Mouse (Mus musculus) gastrocnemius, postnatal 25 days (tissue): ENCODE results near the gene Sv2c. TPM values are rescaled to one million over a fixed set of nuclear protein-coding genes. Genes with fewer than 3 reads are reported as not detected.
"Not testable (repeated sequence)": the region's sequence is repeated elsewhere in the genome, so short reads cannot be mapped to it uniquely, and the experiment has no call there.

Source experiments
- DNase-seq: peaks from one replicate; pipeline ENCODE4 v3.0.0; 2022
- long read RNA-seq, 2 experiments: library from polyadenylated mRNA; stranded (forward); transcript quantifications; one replicate each; pipeline ENCODE4 v2.0.0; 2021
- total RNA-seq, 2 experiments: library from RNA; stranded (reverse); gene quantifications; 1 replicate in 1 of 2; 2 replicates in 1 of 2; pipeline ENCODE4 v1.2.3; 2021

The Sv2c gene
- under 1 TPM; 0.10 to 0.35 TPM for total RNA-seq
- long read RNA-seq, experiment 1, result 0 reads
- long read RNA-seq, experiment 2, result 0 reads

DNA sequence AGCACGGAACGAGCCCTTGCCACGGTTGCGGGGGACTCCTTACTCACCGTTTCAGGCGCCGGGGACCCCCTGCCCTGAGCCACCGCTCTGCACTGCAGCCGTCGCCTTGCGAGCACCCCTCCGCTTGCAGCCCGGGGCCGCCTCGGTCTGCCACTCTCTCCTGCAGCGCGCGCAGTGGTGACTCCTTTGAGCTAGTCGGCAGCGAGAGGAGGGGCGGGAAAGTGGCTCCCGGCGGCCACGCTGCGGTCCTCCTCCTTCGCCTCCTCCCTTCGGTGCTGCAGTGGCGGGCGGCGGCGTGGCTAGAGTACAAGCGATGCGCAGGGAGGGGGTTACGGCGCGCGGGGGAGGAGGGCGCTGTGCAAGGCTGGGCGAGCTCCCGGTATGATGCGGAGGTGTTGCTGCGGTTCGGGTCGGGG, at the start of gene Sv2c:
Sv2c (minus strand) TSS at position 177 of the 416 bp plus-strand sequence.
- no peak for DNase-seq

DNA sequence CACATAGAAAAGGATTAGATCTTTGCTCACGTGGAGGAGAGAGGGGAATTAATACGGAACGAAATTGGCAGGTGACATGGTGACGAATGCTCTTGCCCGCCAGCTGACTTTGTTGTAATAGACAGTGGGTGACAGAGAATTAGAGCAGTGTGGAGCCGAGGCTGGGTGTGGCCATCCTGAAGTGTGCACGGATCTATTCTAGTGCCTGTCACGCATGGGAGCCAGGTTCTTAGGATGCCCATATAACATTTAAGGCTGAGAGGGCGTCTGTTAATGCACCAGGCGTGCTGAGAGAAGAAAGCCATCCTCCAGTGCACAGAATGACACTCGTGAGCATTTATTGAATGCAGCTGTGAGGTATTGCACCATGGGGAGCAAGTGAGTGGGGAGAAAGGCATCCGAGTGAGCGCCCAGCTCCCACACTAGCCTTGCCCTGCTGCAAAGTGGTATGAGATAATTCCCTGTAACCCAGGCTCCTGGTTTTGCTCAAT, 48.3 kb upstream of the Sv2c start:
- DNase-seq, result no peak

DNA sequence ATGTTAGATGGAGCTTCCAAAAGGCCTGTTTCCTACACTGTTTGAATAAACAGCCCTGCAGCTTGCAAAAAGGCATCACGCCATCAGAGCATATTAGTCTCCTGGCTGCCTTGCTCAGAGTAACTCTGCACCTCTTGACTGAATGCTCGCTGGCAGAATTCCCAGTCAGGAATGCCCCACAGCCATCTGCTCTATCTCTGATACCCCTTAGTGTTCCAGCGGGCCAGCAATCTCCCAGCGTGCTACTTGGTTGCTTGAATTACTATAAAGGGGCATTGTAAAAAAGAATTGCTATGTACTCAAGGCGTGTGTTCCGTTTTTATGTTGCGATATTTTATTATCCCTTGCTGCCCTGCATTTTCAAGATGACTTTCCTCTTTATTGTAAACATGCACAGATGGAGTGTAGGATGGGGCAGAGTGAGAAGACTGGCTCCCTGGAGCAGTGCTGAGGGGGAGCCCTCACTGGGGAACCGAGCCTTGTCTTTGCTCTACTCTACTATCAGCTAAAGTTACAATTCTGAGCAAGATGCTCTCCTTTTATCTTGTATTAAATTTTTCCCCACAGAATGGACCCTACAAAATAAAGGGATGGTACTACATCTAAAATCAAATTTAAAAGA, 43.3 kb upstream of the Sv2c start:
- peak; percentile 44 for DNase-seq

DNA sequence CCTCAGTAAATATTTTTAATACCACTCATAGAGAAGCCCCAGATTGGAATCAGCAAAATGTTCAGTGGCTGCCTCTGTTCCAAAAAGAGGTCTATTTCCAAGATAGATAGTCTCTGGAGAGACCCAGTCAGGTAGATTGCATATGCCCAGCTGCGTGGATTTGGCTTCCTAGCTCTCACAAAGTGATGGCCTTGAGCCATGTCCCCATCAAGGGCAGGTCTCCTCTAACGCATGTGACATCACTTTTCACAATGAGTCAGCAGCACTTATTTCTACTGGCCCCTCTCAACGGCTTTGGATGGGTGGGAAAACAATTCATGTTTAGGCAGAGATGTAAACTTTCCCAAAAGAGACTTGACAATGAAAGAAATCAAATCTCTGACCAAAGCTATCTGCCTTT, 41.3 kb upstream of the Sv2c start:
- DNase-seq, result no peak

DNA sequence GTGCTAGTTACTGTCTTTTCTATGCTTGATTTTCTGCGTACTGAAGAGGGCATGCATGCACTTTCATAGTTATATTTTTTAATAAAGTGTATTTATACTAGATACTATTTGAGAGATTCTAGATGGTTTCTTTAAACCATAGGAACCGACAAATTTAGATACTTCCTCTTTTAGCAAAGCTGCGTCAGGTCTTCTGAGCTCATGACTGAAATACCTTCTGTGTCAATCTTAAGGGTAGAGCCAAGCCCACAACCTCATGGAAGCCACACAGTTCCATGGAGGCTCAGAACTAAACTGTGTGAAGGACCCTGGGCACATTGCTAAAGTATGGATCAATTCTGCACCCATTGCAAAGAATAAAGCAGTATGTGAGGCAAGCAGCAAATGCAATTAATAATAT, 39.9 kb upstream of the Sv2c start:
- no peak for DNase-seq

DNA sequence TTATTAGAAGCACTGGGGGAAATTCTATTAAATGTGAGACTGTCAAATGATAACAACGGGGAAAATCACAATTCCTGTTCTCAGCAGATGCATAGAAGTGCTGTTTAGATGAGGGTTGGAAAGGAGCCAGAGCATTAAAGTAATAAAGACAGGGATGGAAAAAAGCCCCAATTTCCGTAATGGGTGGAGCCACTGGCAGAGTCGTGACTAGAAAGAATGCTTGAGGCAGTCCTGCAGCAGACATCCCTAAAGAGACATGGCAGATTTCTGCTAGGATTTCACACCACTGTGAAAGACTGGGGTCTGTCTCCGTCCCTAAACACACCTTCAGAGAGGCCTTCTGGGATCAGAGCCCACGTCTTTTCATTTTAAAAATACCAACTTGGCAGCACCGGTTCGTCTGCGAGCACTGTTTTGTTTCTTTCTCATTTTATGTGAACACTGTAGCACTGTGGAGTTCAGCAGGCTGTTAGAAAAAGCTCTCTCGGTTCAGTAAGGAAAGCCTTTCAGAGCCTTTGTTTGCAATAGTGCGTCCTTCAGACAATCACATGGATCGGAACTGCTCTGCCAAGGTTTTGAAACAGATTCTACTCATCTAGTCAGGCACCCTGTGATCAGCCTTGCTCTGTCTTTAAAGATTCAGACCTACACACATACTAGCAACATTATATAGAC, 36.8 kb upstream of the Sv2c start:
- DNase-seq, result no peak

DNA sequence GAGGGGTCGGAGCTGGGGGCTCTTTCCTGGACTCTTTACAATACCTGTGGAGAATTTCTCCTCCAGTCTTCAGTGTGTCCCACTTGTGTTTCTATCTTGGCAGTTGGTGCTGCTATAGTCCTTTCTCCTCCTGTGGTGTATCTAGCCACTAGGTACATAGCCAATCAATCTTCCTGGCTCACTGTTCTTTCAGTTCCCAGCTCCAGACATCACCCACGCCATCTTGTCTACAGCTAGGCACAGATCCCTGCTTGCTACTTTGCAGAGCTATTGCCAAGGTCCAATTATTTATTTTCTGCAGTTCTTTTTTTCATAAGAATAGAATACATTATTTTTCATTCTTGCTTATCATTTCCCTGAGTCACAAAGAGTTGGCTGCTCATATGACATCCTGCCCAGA, 34.2 kb upstream of the Sv2c start:
- no peak for DNase-seq

DNA sequence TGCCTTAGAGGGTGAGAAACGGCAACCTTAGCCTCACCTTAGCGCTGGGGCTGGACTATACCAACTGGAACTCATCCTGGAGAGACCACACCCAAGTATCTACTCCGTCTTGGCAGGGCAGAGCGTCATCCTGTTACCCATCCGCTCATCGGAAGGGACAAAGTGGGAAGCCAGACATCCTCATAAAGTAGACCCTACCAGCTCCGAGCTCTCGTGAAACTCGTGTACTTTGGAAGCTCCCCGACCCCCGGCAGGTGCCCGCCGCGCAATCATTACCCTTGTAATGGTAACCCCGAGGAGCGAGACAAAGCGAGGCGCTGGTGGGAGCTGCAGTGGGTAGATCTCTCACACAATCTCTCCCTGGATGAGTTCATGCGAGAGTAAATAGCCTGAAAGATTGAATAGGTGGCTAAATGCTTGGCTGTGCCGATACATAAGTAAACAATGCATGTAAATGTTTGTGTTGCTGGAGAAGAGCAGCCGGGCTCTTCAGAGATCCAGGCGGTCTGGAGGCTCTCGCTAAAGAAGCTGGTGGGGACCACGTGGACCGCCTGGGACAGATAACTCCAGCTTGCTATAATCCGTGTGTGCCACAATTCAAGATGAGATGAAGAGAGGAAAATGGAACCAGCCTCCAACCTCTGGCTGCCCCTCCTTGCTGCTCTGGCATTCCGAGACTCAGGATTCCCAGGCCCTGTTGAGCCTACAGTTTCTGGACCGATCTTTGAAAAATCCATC, 1.2 kb upstream of the Sv2c start:
- no peak for DNase-seq

GRCm38 (mm10) chr13:96132833-96133232, 456 bp upstream of the Sv2c start:
- no peak for DNase-seq

DNA sequence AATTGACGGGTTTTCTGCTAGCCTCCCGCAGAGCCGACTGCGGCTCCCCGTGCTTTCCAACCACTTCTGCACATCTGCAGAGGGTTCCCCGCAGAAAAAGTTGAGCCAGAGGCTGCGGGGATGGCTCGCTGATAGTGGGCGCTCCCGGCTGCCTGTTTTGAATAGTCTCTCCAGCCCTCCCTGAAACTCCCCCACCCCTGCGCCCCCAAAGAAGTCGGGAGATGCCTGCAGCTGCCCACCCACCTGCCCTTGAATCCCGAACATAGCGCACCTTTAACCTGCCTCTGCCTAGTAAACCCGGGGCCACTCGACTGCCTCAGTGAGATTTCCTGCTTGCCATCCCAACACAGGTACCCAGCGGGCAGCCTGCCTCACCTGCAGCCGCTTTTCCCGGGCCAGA, 466 bp downstream of the Sv2c start:
- no peak for DNase-seq

DNA sequence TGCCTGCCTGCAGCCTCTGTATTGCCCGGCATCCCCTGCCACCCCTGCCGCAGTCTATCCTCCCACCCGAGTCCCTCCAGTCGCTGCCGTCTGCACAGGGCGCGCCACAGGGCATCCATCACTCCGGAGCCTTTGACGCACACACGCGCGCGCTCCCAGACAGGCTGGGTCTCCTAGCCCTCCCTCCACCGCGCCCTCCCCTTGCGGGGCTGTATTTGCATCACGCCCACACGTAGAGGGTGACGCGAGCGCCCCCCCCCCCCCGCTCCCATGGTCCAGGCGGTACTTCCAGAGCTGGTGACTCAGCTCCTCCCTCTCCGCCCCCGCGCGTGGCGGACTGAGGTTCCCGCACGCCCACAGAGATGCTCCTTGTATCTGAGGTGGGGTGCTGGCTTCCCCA, 1.3 kb downstream of the Sv2c start:
- DNase-seq, result no peak

DNA sequence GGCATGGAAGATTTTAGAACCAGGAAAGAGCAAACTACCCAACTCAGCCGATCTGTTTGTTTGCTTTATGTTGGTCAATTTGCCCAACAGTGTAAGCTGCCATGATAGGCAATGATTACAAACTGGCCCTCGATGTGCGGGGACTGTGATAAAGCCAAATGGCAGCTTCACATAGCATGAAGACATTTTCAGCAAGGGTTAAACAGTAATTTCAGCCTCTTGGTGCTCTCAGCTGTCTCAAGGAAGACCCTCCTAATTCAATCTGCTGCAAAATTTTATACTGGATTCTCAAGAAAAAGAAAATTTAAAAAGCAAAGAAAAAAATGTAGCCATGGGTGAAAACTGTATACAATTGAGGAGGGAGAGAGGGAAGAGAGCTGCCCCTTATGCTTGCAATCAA, 3.3 kb downstream of the Sv2c start:
- no peak for DNase-seq

DNA sequence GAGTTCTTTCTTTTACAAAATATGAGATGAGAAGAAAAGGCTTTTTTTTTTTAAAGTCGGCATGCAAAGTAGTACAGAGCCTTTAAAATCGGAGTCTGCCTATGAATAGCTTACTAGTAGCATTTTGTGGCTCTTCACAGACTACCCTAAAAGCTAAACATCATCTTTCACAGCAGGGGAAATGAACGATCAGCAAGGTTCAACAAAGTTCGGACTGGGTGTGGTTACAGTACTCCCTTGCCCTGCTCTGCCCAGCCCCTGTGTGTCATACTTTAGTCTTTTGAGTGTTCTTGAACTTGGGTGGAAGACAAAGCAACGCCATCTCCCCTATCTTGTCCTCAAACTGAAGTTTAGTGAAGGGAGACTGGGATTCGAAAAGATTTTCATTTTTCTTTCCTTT, 5.7 kb downstream of the Sv2c start:
- no peak for DNase-seq

GRCm38 (mm10) chr13:96125011-96125410, 7.4 kb downstream of the Sv2c start:
- DNase-seq, result no peak

DNA sequence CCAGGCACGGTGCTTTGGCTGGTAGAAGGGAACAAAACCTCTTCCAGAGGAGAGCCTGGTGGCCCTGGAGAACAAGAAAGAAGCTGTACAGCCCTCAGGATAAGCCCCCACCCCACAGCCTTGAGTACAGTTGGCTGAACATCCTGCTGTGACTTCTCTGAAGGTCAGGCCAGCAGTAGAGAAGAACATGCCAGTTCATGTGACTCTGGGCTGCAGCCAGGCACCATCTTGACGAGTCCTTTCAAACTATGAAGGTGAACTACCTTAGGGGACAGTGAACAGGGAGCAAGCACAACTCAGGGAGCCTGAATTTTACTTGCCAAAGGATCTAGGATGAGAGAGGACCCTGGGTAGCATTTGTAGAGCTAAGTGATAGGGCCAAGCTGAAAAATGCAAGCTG, 19.7 kb downstream of the Sv2c start:
- no peak for DNase-seq

DNA sequence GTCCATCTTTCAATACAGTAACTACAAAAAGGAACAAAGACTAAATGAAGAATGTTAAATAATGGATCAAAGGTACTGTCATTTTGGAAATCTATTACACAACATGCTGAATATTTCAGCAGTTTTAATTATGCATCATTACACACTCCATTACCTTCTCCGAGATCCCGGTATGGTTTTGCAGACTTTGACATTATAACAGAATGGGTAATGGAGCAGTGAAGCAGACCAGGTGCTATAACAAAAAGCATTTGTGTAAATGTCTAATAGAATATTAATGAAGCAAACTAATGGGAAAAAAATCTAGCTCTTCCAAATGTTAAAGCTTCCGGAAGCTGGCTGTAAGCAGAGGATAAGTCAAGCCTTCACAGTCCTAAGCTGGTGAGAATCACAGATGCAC, 21.6 kb downstream of the Sv2c start:
- DNase-seq, result no peak

- DNase-seq, result no peak
Observed at GRCm38 (mm10) chr13:96106367-96106766, 26.0 kb downstream of the Sv2c start.

DNA sequence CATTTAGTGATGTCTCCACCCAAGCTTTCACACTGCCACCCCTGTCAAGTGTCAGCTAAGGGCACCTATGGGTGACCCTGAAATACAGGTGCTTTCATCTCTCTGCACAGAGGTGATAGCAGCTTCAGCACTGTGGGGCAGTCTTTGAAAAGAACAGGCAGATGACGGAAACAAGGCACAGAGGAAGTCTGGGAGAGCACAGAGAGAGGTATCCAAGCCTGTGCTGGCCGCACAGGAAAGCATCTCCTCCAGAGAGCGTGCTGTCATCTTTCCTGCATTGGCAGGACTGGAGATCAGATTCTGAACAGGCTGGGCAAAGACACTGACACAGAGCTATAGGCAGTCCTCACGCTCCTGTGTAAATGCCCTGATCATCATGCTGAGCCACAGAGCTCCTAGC, 41.4 kb downstream of the Sv2c start:
- DNase-seq, result no peak

DNA sequence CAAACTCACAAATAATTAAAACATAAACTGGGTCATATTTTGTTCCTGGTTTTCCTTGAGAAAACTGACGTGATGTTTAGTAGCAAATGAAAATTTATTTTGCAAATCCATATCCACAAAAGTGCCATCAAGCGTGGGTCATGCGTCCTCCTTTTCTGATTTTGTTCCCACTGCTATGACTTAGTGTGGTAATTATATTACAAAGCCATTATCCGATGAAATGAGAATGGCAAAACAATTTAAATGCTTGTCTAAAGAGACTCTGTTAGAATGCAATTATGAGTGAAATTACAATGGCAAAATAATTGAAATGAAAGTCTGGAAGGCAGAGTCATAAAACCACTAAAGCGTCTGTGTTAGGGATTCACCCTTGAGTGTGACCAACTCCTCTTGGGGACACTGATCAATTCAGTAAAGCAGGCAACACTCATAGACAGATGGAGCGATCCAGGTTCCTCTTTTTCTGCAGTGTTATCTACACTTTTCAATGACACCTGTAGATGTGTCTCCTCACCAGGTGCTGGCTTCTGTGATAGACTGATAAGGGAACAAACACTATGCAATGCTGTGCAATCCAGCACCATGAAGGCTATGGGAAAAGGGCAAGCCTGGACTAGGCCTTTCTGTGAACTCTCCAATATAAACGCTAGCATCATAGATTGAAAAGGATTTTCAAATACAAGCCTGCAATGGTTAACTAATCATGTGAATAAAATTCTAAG, 46.6 kb downstream of the Sv2c start:
- DNase-seq, result no peak

DNA sequence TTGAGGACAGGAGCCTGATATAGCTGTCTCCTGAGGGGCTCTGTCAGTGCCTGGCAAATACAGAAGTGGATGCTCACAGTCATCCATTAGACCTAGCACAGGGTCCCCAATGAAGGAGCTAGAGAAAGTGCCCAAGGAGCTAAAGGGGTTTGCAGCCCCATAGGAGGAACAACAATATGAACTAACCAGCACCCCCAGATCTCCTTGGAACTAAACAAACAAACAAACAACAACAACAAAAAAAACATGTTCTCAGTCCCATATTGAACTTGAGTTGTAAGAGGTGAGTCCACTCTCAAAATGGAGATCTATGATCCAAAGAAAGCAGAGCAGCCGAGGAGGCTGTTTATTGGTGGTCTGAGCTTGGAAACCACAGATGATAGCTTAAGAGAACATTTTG, 50.6 kb downstream of the Sv2c start, which contains the start of gene Gm17190:
Gm17190 (plus strand) TSS at position 301 of the 400 bp plus-strand sequence.
- not testable (repeated sequence) for DNase-seq

DNA sequence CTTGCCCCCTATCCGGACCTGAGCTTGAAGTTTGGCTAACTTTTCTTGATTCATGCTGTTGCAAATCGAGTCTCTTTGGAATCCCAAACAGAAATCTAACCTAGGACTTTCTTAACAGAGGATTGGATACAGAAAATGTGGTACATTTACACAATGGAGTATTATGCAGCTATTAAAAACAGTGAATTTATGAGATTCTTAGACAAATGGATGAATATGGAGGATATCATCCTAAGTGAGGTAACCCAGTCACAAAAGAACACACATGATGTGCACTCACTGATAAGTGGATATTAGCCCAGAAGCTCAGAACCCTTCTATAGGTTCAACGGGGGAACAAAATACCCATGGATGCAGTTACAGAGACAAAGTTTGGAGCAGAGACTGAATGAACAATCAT, 51.1 kb downstream of the Sv2c start, which contains the start of gene Gm20075:
Gm20075 (minus strand) TSS at position 101 of the 400 bp plus-strand sequence.
- not testable (repeated sequence) for DNase-seq

DNA sequence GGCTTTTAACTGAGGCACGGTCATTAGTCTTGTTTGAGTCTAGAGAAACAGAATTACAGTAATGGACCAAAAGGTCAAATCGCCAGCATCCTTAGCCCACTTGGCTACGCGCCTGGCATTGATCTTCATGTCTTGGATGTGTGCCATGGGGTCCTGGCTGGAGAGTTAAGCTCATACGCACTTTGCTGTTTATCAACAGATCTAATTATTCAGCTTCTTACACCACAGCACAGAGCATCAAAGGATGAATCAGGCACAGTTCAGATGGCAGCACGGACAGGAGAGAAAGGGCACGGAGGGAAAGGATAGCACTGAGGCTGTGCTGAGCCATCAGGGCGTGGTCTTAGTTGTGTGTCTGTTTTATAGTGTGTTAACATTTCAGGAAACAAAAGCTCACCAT, 58.8 kb downstream of the Sv2c start:
- DNase-seq, result no peak
